Mouse (Mus musculus): Measurements from ENCODE around the gene Pmch. TPM values are rescaled to one million over a fixed set of nuclear protein-coding genes. Genes with fewer than 3 reads are reported as not detected.

Gene Pmch
- polyA plus RNA-seq, 1 experiment from 2014 or later = 12.8 TPM

- no peaks in the 10 kb centered on the region for H3K4me1 ChIP-seq (ENCODE audit: control insufficient read depth, insufficient read depth, low read length)
- no peak overlapping the region for H3K4me2 ChIP-seq (ENCODE audit: low read length)
- no peak overlapping the region for H3K4me3 ChIP-seq (ENCODE audit: low read depth, low read length)
- 82% methylated on average over 2 of the region's 2 CpGs for WGBS
- H3K9me3 ChIP-seq (replicated peaks; ENCODE audit: control insufficient read depth, low read length, poor library complexity, severe bottlenecking) = no peaks in the 10 kb centered on the region
- no peak for ATAC-seq
- no peak overlapping the region for H3K27ac ChIP-seq (ENCODE audit: low read length)
- H3K36me3 ChIP-seq (ENCODE audit: control insufficient read depth, insufficient read depth, low read length) = no peaks in the 10 kb centered on the region
- no peak overlapping the region for H3K9ac ChIP-seq (ENCODE audit: low read depth, low read length)
- H3K27me3 ChIP-seq (ENCODE audit: control insufficient read depth, insufficient read depth, low read depth, low read length) = no peaks in the 10 kb centered on the region
Observed at GRCm38 (mm10) chr10:88113290-88113689, 22.4 kb downstream of the Pmch start.

GRCm38 (mm10) chr10:88119721-88120120 lies 28.8 kb downstream of the Pmch start:
- no peak overlapping the region for H3K4me3 ChIP-seq (ENCODE audit: low read depth, low read length)
- H3K36me3 ChIP-seq (ENCODE audit: control insufficient read depth, insufficient read depth, low read length) = no peaks in the 10 kb centered on the region
- no peak overlapping the region for H3K4me2 ChIP-seq (ENCODE audit: low read length)
- no peak for ATAC-seq
- H3K4me1 ChIP-seq (ENCODE audit: control insufficient read depth, insufficient read depth, low read length) = no peaks in the 10 kb centered on the region
- no peaks in the 10 kb centered on the region for H3K27me3 ChIP-seq (ENCODE audit: control insufficient read depth, insufficient read depth, low read depth, low read length)
- H3K9ac ChIP-seq (ENCODE audit: low read depth, low read length) = no peak overlapping the region
- no peaks in the 10 kb centered on the region for H3K9me3 ChIP-seq (replicated peaks; ENCODE audit: control insufficient read depth, low read length, poor library complexity, severe bottlenecking)
- H3K27ac ChIP-seq (ENCODE audit: low read length) = no peak overlapping the region

GRCm38 (mm10) chr10:88135630-88136029 lies 44.8 kb downstream of the Pmch start:
- Histone ChIP-seq H3K27me3 (ENCODE audit: control insufficient read depth, insufficient read depth, low read depth, low read length) (no peaks in the 10 kb centered on the region), H3K27ac (ENCODE audit: low read length) (no peak overlapping the region), H3K9me3 (replicated peaks; ENCODE audit: control insufficient read depth, low read length, poor library complexity, severe bottlenecking) (no peaks in the 10 kb centered on the region), H3K4me3 (ENCODE audit: low read depth, low read length) (no peak overlapping the region), H3K9ac (ENCODE audit: low read depth, low read length) (no peak overlapping the region), H3K4me1 (ENCODE audit: control insufficient read depth, insufficient read depth, low read length) (no peaks in the 10 kb centered on the region), H3K4me2 (ENCODE audit: low read length) (no peak overlapping the region), H3K36me3 (ENCODE audit: control insufficient read depth, insufficient read depth, low read length) (no peaks in the 10 kb centered on the region)
- no peak for ATAC-seq
- 98% methylated on average over 16 of the region's 16 CpGs for WGBS

Other genes with a start within 250 kb of the Pmch start
- 8.4 and 11.4 TPM in 2 replicates for gene Igf1, start 232.8 kb upstream of the Pmch start, polyA plus RNA-seq (2015; fragmentation: Nextera tagmentation; extraction: Ambion mirVana)
- 1.4 TPM in 2 replicates for gene Parpbp, start 55.9 kb downstream of the Pmch start, polyA plus RNA-seq (2015; fragmentation: Nextera tagmentation; extraction: Ambion mirVana)
- 20.6 and 23.8 TPM in 2 replicates for gene Nup37, start 55.9 kb downstream of the Pmch start, polyA plus RNA-seq (2015; fragmentation: Nextera tagmentation; extraction: Ambion mirVana)
- 39.7 and 40.3 TPM in 2 replicates for gene Washc3, start 110.0 kb downstream of the Pmch start, polyA plus RNA-seq (2015; fragmentation: Nextera tagmentation; extraction: Ambion mirVana)